Mouse (Mus musculus) kidney, embryonic 14.5 days (tissue): Measurements from ENCODE around the gene Pttg1ip. TPM values are rescaled to one million over a fixed set of nuclear protein-coding genes. Genes with fewer than 3 reads are reported as not detected.

Experiments used
- ATAC-seq: fragments of 200-750 bp; cut with Nextera tagmentation; 2 replicates; pipeline ENCODE4 v1.8.0; 2017; ENCODE audit warnings: moderate number of reproducible peaks, mild to moderate bottlenecking, moderate TSS enrichment, moderate library complexity; ENCODE audit not compliant: low FRiP score, low TSS enrichment
- H3K27ac ChIP-seq: fragments of 300-500 bp; sonication (generic); 2 replicates; pipeline ENCODE4 v1.5.1; 2014; ENCODE audit warnings: low read depth, mild to moderate bottlenecking, low read length, moderate library complexity, mixed read lengths
- H3K27me3 ChIP-seq: fragments of 300-500 bp; sonication (generic); 2 replicates; pipeline ENCODE4 v1.6.1; 2014; ENCODE audit warnings: mild to moderate bottlenecking, low read length; ENCODE audit not compliant: control insufficient read depth, insufficient read depth
- H3K36me3 ChIP-seq: fragments of 300-500 bp; sonication (generic); 2 replicates; pipeline ENCODE4 v1.6.1; 2014; ENCODE audit warnings: low read length, mixed read lengths; ENCODE audit not compliant: control insufficient read depth, insufficient read depth
- H3K4me1 ChIP-seq: fragments of 300-500 bp; sonication (generic); 2 replicates; pipeline ENCODE4 v1.6.1; 2014; ENCODE audit warnings: low read length, mixed read lengths; ENCODE audit not compliant: control insufficient read depth, insufficient read depth
- H3K4me2 ChIP-seq: fragments of 300-500 bp; sonication (generic); replicated peaks from 2 replicates; pipeline ENCODE4 v1.6.1; 2014; ENCODE audit warnings: low read depth, mild to moderate bottlenecking, low read length
- H3K4me3 ChIP-seq: fragments of 300-500 bp; sonication (generic); 2 replicates; pipeline ENCODE4 v1.5.1; 2014; ENCODE audit warnings: mild to moderate bottlenecking, low read length
- H3K9ac ChIP-seq: fragments of 300-500 bp; sonication (generic); 2 replicates; pipeline ENCODE4 v1.6.1; 2014; ENCODE audit warnings: low read depth, mild to moderate bottlenecking, low read length, moderate library complexity
- H3K9me3 ChIP-seq: fragments of 300-500 bp; sonication (generic); 2 replicates; pipeline ENCODE4 v1.6.1; 2016; ENCODE audit warnings: low read length; ENCODE audit not compliant: control insufficient read depth
- WGBS: fragments of 180-500 bp; shearing (Covaris S2); extraction: QIAGEN DNeasy Blood & Tissue Kit; methylation state at CpG from one replicate; pipeline ENCODE4 v1.1.7; 2014; 5-methylcytosine and 5-hydroxymethylcytosine counted together
- polyA plus RNA-seq: library from polyadenylated mRNA; unstranded; fragments of >200 nt; fragmentation: Nextera tagmentation; extraction: Ambion mirVana; gene quantifications from 2 replicates; pipeline ENCODE4 v1.2.1, GENCODE M21; 2014

The Pttg1ip gene
- polyA plus RNA-seq, 1 experiment from 2014 or later = 144 TPM

- H3K4me2 ChIP-seq = no peak overlapping the region
- no peak overlapping the region for H3K9ac ChIP-seq
- no peak overlapping the region for H3K27ac ChIP-seq
- H3K27me3 ChIP-seq = no peaks in the 10 kb centered on the region
- H3K36me3 ChIP-seq = no peaks in the 10 kb centered on the region
- ATAC-seq = no peak
- H3K9me3 ChIP-seq = no peaks in the 10 kb centered on the region
- H3K4me1 ChIP-seq = no peaks in the 10 kb centered on the region
- no peak overlapping the region for H3K4me3 ChIP-seq
- 84% methylated on average over 5 of the region's 5 CpGs for WGBS
Observed at GRCm38 (mm10) chr10:77544916-77545315, 36.6 kb upstream of the Pttg1ip start.

DNA sequence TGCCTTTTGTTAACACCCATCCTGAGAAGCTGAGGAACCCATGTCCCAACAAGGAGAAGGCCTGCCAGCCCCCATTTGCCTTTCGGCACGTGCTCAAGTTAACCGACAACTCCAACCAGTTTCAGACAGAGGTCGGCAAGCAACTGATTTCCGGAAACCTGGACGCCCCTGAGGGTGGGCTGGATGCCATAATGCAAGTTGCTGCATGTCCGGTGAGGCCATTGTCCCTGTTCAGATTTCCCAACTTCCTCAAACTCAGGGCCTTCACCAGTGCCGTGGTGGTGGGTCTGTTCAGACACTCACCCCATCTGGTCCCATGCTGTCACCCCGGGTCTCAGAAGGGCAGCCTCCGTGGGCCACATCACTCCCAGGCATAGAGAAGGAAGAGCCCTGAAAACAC is 32.9 kb upstream of the Pttg1ip start:
- no peak overlapping the region for H3K4me2 ChIP-seq
- no peaks in the 10 kb centered on the region for H3K4me1 ChIP-seq
- no peak overlapping the region for H3K9ac ChIP-seq
- no peaks in the 10 kb centered on the region for H3K9me3 ChIP-seq
- no peaks in the 10 kb centered on the region for H3K27me3 ChIP-seq
- WGBS = 92% methylated on average over 10 of the region's 10 CpGs
- no peak for ATAC-seq
- no peaks in the 10 kb centered on the region for H3K36me3 ChIP-seq
- H3K27ac ChIP-seq = no peak overlapping the region
- no peak overlapping the region for H3K4me3 ChIP-seq

DNA sequence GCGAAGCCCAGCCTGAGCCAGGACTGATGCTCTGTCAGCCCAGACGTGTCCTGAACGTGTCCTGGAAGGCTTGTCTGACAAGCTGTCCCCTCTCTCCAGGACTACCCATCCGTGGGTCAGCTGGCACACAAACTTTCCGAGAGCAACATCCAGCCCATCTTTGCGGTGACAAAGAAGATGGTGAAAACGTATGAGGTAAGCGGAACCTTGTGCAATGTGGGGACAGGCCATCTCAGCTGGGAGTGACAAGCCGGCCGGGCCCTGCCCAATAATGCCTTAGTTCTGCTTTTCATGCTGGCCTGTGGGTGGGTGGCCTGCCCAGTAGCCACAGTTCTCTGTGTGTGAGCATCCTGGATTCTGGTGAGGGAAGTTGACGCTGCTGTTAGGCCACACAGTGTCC is 30.6 kb upstream of the Pttg1ip start:
- no peaks in the 10 kb centered on the region for H3K27me3 ChIP-seq
- H3K36me3 ChIP-seq = no peaks in the 10 kb centered on the region
- H3K9me3 ChIP-seq = no peaks in the 10 kb centered on the region
- no peak overlapping the region for H3K4me3 ChIP-seq
- H3K27ac ChIP-seq = no peak overlapping the region
- no peak for ATAC-seq
- no peak overlapping the region for H3K4me2 ChIP-seq
- no peaks in the 10 kb centered on the region for H3K4me1 ChIP-seq
- 74% methylated on average over 11 of the region's 11 CpGs for WGBS
- H3K9ac ChIP-seq = no peak overlapping the region

GRCm38 (mm10) chr10:77552162-77552561 is 29.4 kb upstream of the Pttg1ip start:
- Histone ChIP-seq H3K4me3 (no peak overlapping the region), H3K9ac (no peak overlapping the region), H3K4me1 (no peaks in the 10 kb centered on the region), H3K9me3 (no peaks in the 10 kb centered on the region), H3K27me3 (no peaks in the 10 kb centered on the region), H3K27ac (no peak overlapping the region), H3K4me2 (no peak overlapping the region), H3K36me3 (no peaks in the 10 kb centered on the region)
- WGBS = 84% methylated on average over 5 of the region's 5 CpGs
- no peak for ATAC-seq

- no peak for ATAC-seq
- H3K4me3 ChIP-seq = no peak overlapping the region
- 76% methylated on average over 4 of the region's 4 CpGs for WGBS
- no peak overlapping the region for H3K4me2 ChIP-seq
- H3K36me3 ChIP-seq = no peaks in the 10 kb centered on the region
- H3K9ac ChIP-seq = no peak overlapping the region
- H3K9me3 ChIP-seq = no peaks in the 10 kb centered on the region
- H3K27ac ChIP-seq = no peak overlapping the region
- H3K4me1 ChIP-seq = no peaks in the 10 kb centered on the region
- no peaks in the 10 kb centered on the region for H3K27me3 ChIP-seq
Observed at GRCm38 (mm10) chr10:77553285-77553684, 28.2 kb upstream of the Pttg1ip start.

DNA sequence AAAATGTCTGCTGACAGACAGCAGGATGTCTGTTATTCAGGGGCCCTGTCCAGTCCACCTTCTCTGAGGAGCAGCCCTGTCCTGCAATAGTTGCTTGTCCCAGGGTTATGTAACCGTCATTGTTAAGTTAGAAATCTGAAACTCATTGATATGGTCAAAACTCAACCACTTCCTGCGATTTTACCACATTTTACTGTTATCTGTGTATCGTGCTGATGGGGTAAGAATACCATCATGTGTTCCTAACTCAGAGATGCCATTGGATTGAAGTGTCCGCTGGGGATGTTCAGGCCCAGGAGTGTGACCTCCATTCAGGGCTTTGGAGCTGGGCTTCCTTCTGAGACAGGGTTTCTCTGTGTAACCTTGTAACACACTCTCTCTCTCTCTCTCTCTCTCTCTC is 26.6 kb upstream of the Pttg1ip start:
- no peaks in the 10 kb centered on the region for H3K36me3 ChIP-seq
- 89% methylated on average over 4 of the region's 4 CpGs for WGBS
- no peak overlapping the region for H3K4me2 ChIP-seq
- no peaks in the 10 kb centered on the region for H3K27me3 ChIP-seq
- no peak overlapping the region for H3K9ac ChIP-seq
- no peak overlapping the region for H3K27ac ChIP-seq
- no peak for ATAC-seq
- H3K4me3 ChIP-seq = no peak overlapping the region
- no peaks in the 10 kb centered on the region for H3K9me3 ChIP-seq
- H3K4me1 ChIP-seq = no peaks in the 10 kb centered on the region

- H3K27me3 ChIP-seq = no peaks in the 10 kb centered on the region
- H3K9ac ChIP-seq = no peak overlapping the region
- ATAC-seq = no peak
- H3K9me3 ChIP-seq = no peaks in the 10 kb centered on the region
- H3K27ac ChIP-seq = no peak overlapping the region
- 91% methylated on average over 7 of the region's 7 CpGs for WGBS
- H3K4me3 ChIP-seq = no peak overlapping the region
- no peak overlapping the region for H3K4me2 ChIP-seq
- H3K36me3 ChIP-seq = no peaks in the 10 kb centered on the region
- H3K4me1 ChIP-seq = no peaks in the 10 kb centered on the region
Observed at GRCm38 (mm10) chr10:77556631-77557030, 24.9 kb upstream of the Pttg1ip start.

DNA sequence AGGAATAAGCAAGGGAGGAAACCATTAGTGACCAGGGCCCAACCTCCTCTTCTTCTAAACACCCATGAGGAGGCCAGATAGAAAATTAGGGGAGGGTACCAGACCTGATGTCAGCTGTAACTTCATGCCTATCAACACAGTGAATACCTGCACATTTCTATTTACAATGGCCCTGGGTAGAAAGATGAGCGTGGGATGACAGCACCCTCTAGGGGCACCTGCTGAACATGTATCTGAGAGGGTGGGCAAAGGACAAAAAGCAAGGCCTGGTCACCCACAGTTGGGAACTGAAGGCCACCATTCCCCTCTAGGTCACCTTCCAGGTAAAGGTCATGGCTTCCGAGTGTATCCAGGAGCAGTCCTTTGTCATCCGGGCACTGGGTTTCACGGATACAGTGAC is 23.9 kb upstream of the Pttg1ip start:
- Histone ChIP-seq H3K27ac (no peak overlapping the region), H3K9ac (no peak overlapping the region), H3K27me3 (no peaks in the 10 kb centered on the region), H3K4me1 (no peaks in the 10 kb centered on the region), H3K4me2 (no peak overlapping the region), H3K9me3 (no peaks in the 10 kb centered on the region), H3K4me3 (no peak overlapping the region), H3K36me3 (no peaks in the 10 kb centered on the region)
- no peak for ATAC-seq
- 87% methylated on average over 4 of the region's 4 CpGs for whole genome bisulfite sequencing

- 88% methylated on average over 11 of the region's 11 CpGs for WGBS
- Histone ChIP-seq H3K9ac (no peak overlapping the region), H3K4me2 (no peak overlapping the region), H3K4me1 (no peaks in the 10 kb centered on the region), H3K27ac (no peak overlapping the region), H3K27me3 (no peaks in the 10 kb centered on the region), H3K36me3 (no peaks in the 10 kb centered on the region), H3K4me3 (no peak overlapping the region), H3K9me3 (no peaks in the 10 kb centered on the region)
- ATAC-seq = no peak
Observed at GRCm38 (mm10) chr10:77560090-77560489, 21.4 kb upstream of the Pttg1ip start.

GRCm38 (mm10) chr10:77560830-77561229 is 20.7 kb upstream of the Pttg1ip start:
- Histone ChIP-seq H3K4me3 (no peak overlapping the region), H3K9me3 (no peaks in the 10 kb centered on the region), H3K27ac (no peak overlapping the region), H3K36me3 (no peaks in the 10 kb centered on the region), H3K9ac (no peak overlapping the region), H3K4me2 (no peak overlapping the region), H3K4me1 (no peaks in the 10 kb centered on the region), H3K27me3 (no peaks in the 10 kb centered on the region)
- no peak for ATAC-seq
- 87% methylated on average over 9 of the region's 9 CpGs for WGBS
